Mouse (Mus musculus): ENCODE measurements around the gene Fam98a. TPM values are rescaled to one million over a fixed set of nuclear protein-coding genes. Genes with fewer than 3 reads are reported as not detected.

Gene Fam98a
- 48.0 and 48.5 TPM in 2 replicates for polyA plus RNA-seq (2012; rRNA removed)

DNA sequence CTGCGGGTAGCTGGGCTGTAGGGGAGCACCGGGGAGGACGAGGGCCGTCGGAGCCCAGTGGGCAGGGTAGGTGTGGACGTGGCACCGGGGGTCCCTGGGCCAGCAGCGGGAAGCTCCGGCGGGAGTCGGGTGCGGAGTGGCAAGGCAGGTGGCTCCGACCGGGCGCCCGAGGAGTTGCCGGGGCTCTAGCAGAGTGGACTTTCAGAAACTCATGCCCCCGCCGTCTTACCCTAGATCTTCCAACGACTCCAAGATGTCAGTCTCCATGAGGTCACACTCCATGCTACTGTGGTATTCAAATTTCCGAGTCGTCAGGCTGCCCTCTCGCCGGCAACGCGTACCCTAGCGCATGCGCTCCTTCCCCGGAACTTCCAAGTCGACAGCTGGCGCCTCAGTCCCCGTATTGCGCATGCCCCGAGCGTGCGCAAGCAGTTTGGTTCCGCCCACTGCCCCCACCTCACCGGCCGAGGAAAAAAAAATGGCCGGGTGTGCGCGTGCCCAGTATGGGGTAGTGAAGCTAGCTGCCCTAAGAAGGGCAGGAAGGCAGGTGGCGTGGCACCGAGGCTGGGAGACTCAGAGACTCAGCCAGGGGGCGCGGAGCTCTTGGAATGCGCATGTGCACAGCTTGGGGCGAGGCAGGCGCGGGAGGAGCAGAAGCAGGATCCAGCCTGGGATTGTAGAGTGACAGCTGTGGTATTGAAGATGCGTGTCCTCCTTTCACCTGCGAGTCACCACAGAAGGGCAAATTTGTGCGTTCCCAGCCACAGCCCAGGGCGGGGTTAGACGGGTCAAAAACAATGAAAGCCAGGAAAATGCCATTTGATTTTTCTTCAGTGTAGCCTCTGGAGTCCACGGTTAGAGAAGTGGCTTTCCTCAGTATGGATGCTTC is at the start of gene Fam98a:
Gene Fam98a (minus strand): TSS at position 435 of the 889 bp plus-strand sequence.
- peak; percentile 95 to 98 for DNase-seq (ENCODE audit: extremely low spot score in 1 of 2, low spot score in 1 of 2)

DNA sequence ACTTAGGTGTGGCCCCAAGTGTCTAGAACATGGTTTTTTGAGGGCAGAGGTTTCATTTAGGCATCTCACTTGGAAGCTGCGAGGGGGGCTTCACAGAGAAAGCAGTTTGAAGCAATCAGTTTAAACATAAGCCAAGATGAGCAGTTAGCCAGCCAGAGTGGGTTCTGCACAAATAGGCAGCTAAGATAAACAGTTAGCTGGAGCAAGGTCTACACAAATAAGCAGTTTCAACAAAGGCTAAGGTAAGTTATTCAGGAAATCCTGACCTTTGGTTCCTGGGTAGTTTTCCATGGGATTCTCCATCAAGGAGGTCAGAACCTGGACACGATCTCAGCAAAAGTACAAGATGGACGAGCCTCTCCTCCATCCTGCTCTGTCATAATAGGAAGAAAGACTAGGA is 46.9 kb upstream of the Fam98a start:
- DNase-seq (ENCODE audit: extremely low spot score in 1 of 2, low spot score in 1 of 2), result no peak

DNA sequence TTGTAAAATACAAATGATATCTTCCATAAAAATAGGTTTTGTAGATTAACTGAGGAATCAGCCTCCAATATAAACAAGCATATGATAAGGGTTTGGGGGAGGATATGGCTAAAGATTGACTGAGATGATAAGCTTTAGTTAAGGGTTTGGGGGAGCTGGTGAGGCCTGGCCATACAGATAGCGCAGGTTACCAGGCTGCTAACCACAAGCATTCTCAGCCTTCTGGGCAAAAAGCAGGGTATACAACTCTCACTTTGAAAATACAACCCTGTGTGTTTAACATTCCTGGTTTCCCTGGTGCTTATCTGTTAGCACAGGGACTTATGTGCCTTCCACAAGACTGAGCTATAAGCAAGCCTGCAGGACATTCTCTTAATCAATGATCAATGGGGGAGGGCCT is 31.0 kb upstream of the Fam98a start:
- DNase-seq (ENCODE audit: extremely low spot score in 1 of 2, low spot score in 1 of 2), result no peak

DNA sequence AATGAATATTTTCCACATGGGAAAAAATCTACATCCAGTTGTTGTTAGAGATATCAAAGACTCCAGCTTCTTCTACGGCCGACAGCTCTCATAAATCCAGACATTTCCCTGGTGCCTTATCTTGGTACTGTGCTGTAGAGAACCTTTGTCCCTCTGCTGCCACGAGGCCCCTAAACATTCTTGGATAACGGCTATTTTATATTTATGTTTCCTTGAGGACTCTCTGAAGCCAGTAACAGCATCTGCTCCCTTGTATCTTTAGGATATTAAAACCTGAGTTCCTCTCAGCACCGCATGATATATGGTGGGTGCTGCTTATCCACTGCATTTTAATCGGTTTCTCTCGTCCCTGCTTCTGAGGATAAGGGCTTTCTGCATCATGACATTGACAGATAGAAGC is 23.9 kb upstream of the Fam98a start:
- DNase-seq (ENCODE audit: extremely low spot score in 1 of 2, low spot score in 1 of 2), result no peak

DNA sequence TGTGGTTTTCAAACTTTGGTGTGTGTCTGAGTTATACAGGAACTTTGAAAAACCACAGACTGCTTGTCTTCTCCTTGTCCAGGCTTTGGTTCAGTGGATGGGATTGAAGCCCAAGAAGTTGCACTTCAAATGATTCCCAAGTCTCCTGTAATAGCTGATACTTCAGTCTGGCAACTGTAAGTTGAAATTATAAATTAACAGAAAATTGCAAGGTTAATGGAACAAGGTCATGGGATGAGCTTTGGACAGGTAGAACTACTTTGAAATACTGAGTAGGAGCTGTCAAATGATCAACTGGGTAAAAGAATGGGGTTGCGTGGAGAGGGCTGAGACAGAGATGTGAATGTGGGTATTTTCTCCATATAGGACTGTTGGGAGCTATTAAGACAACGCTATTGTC is 6.3 kb upstream of the Fam98a start:
- DNase-seq (ENCODE audit: extremely low spot score in 1 of 2, low spot score in 1 of 2), result no peak

DNA sequence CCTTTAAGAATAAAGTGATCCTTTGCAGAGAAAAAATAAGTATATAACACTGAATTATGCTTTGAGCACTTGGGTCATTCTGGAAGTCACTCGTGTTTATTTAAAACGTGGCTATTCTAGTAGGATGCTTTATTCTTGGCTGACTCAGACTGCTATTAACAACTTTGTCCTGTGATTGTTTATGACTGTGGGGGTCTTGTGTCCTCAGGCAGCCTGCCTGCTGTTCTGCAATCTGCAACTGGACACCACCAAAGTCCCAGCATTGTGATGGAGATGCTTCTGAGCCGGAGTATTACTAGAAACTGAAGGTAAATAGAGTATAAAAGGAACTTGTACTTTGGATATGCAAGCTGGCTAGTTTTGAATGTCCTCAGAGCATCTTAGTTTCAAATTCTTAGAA is 5.3 kb upstream of the Fam98a start:
- DNase-seq (ENCODE audit: extremely low spot score in 1 of 2, low spot score in 1 of 2), result no peak

DNA sequence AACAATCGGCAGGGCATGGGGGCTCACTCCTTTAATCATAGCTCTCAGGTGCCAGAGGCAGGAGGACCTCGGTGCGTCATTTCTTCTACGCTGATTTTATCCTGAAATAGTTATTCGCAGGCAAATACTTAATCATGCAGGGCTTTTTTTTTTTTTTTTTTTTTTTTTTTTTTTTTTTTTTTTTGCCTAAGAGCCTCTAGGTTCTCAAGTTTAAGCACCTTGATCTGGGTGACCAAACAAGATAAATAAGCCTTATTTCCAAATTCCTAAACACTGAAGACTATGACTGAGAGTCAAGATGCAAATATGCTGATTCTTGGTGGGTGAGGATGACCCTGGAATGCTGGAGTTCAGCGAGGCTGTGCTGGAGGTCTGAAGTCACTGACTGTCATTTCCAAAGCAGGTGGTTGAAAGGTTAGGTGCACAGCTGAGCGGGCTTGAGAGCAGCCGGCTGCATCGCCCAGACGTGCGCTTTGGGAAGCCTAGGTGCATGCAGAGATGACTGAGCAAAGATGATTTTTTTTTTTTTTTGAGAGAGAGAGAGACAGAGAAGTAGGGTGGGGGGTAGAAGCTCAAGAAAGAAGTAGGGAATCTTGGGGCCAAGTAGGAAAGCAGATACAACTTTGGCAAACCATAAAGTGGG is 854 bp downstream of the Fam98a start:
- no peak for DNase-seq (ENCODE audit: extremely low spot score in 1 of 2, low spot score in 1 of 2)

DNA sequence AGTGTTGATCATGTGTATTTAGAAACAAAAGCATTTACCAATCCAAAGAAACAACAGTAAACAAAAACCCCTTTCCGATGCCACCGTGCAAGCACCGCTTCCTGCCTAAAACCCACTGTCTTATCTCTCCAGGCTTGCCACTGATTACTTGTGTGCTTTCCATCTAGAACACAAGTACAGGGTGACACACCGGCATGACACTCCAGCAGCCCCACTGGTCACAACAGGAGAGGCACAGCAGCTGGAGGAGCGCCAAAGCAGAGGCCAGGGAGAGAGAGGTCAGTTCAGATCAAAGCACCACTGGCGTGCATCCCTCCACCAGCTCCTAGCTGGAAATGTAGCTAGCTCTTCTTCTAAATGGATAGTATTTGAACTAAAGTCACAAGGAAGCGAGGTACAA is 7.5 kb downstream of the Fam98a start:
- no peak for DNase-seq (ENCODE audit: extremely low spot score in 1 of 2, low spot score in 1 of 2)

DNA sequence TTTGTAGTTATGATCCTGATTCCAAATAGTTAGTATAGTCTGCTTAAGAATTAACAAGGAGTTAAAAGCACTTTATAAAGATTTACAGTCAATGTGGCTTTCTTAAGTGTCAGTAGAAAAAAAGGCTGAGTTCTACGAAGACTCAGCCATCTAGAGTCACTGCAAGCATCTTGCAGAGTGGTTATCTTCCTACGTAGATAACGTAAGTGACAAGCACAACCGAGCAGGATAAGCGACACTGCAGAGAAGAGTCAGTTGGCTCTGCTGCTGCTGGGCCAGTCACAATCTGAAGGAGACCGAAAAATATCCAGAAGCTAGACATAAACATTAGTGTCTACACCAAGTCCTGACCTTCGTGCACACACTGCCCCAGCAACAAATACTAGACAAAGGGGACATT is 8.3 kb downstream of the Fam98a start:
- no peak for DNase-seq (ENCODE audit: extremely low spot score in 1 of 2, low spot score in 1 of 2)

DNA sequence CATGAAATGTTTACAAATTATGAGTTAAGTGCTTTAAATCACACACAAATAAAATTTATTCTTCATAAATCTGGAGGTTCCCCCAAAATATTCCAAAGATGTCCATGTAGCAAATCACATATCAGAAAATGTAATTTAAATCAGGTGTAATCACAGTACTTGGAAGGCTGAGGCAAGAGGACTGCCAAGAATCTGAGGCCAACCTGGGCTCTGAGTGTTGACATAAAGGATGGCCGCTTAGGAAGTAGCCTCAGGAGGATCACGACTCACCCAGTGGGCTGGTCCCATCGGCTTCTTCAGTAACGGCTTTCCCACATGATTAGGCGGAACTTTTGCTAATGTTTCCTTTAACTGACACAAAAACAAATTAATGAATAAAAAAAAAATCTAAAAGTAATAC is 11.9 kb downstream of the Fam98a start:
- DNase-seq (ENCODE audit: extremely low spot score in 1 of 2, low spot score in 1 of 2), result no peak

DNA sequence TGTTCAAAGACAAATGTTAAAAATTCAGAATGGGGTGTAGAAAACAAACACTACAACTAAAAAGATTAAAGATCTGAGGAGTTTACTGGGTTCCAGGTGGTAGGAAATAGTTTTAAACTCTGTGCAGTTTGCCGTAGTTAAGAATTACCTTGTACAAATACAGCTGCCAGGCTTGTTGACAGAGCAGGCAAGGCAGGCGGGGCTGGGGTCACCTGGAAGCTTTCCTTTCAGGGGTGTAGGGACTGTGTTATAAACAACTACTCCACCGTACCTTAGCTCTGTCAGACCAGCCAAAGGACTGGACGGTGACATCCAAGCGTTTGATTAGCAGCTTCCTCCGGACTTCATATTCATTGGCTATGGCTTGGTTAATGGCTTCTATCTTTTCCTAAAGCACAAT is 12.6 kb downstream of the Fam98a start:
- DNase-seq (ENCODE audit: extremely low spot score in 1 of 2, low spot score in 1 of 2), result no peak

DNA sequence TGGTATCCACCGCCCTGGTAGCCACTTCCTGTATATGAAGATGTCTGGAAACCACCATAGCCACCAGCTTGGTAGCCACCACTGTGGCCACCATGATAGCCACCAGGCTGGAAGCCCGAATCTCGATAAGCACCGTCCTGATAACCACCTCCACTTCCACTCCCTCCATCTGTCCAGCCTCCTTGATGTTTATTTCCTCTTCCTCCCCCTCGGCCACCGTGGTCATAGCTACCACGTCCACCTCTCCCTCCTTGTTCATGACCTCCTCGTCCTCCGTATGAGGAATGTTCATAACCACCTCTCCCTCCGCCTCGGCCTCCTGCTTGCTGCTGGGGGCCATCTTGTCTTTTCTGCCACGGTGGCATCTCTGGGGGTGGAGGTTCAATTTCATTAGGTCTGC is 13.3 kb downstream of the Fam98a start:
- DNase-seq (ENCODE audit: extremely low spot score in 1 of 2, low spot score in 1 of 2), result no peak

DNA sequence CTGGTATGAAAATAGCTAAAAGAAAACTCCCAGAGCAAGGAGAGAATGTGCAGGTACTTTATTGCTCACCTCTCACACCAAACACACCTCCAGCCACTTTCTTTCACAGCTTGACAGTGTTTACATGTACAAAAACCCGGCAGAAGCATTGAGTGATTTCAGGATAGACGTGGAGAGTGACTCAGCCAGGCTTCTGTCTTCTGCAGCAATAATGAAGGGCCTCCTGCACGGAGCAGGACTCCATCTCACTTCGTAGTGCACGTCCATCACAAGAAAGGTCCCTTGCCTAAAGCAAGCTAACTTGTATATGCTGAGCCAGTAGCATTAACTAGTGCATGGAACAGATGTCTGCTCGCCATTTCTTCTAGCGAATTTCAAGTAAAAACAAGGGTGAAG is 14.7 kb downstream of the Fam98a start:
- no peak for DNase-seq (ENCODE audit: extremely low spot score in 1 of 2, low spot score in 1 of 2)

DNA sequence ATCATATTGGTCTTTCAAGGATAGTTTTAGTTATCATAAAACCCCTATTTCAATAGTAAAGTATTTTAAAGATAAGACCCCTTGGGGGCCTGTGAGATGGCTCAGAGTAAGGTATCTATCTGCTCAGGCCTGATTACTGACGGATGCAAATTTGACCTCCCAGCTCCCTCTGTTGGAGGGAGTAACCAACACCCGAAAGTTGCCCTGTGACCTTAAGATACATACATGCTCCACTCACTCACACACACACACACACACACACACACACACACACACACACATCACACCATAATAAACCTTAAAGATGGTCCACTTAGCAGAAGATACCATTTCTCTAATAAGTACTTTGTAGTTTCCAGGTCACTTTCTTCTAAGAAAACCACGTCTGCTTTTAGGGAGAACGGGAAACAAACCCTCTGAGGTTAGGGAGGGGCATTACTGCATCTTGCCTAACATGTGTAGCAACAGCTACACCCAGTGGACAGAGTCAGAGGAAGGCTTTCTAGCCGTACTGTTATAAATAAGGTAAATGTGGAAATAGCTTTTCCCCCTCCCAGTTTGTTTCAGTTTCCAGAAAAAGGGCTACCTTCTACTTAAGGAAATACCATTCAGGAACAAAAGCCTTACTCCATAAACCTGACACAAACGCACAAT is 15.2 kb downstream of the Fam98a start:
- peak; percentile 50 to 83 for DNase-seq (ENCODE audit: extremely low spot score in 1 of 2, low spot score in 1 of 2)

DNA sequence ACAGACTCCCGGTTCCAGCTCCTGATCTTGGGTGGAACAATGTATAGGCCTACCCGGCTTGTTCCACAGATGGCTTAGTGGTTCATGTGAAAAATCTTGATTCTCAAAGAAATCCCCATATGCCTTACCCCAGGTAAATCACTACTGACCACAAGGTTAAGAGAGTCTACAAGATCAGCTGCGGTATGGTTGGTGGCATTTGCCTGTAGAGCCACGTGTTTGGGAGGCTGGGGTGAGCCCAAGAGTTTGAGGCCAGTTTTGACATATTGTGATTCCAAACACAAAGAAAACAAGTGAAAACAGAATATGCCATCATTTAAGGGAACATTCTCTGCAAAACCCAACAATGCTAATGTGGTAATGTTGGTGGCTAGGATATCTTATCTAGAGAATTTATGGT is 16.1 kb downstream of the Fam98a start:
- no peak for DNase-seq (ENCODE audit: extremely low spot score in 1 of 2, low spot score in 1 of 2)

DNA sequence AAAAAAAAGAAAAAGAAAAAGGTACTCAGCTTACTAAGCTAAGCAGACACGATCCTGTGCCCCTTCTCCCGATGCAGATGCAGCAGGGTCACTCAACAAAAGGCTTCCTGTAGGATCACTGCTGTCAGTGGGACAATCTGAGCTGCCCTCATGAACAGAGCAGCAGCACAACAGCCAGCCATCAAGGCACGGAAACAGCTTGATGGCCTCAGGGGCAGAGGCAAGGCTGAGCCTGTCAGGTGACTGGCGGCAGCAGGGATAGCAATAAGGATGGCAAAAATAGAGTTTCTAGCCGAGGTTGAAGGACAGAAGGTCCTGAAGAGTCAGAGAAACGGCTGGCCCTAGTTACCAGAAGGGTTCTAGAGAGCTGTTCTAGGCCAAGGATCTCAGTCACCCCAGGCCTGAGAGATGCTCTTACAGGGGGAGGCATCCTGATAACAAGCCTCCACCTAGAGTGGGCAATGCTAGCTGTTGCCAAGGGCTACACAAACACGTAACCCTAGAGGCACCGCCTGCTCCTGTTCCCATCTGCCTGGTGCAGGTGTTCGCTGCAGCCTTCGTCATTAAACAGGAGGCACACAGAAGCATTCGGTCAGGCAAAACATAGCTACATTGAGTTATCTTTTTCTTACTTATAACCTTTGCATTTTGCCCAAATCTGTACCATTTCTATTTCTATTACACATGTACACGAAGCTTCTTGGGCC is 17.3 kb downstream of the Fam98a start:
- DNase-seq (ENCODE audit: extremely low spot score in 1 of 2, low spot score in 1 of 2), result no peak

DNA sequence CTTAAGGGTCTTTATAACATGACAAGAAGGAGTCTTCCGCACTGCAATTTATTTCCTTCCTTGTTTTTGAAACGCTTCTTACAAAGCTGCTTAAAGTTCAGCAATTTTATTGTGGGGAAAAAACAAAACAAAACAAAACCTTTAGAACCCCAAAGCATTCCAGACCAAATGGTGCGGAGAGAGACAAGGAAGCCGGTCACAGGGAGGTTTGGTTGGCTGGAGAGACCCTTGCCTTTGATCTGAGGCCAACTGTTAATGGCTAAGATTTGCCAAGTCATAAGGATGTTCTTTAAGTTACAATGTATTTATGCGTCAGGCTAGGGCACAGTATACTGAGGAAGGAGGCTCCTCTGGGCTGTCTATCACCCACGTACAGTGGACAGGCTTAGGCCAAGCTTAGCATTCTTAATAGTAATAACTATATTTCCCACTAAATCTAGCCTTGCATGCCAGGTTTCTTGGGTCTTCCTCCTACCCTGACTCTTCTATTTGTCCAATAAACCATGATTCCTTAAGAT is 19.2 kb downstream of the Fam98a start:
- DNase-seq (ENCODE audit: extremely low spot score in 1 of 2, low spot score in 1 of 2), result no peak

DNA sequence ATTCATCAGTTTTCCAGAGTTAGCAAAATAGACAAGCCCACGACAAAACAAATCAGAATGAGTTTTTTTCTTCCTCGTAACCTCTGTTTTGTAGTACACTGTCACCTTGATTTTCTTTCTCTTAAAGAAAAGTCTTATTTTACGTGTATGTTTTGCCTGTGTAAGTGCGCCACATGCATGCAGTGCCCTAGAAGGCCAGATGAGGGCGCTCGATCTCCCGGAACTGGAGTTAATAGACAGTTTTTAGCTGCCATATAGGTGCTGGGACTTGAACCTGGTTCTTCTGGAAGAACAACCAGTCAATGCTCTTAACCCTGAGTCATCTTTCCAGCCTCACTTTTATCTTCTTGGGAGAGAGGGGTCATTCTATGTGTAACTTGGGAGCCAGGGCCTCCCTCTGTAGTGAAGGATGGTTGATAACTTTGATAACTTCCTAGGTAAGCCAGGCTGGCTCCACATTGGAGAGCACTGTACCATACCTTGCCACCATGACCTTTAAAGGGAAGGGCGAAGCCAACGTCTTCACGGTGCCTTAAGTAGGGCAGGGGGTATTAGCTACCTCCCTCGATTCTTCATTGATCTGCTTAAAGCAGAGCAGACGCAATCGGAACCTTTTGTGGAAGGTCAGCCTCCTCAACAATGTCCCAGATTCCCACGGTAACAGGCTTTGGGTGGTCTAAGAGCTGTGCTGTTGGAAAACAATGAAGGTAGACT is 22.4 kb downstream of the Fam98a start:
- DNase-seq (ENCODE audit: extremely low spot score in 1 of 2, low spot score in 1 of 2), result no peak

DNA sequence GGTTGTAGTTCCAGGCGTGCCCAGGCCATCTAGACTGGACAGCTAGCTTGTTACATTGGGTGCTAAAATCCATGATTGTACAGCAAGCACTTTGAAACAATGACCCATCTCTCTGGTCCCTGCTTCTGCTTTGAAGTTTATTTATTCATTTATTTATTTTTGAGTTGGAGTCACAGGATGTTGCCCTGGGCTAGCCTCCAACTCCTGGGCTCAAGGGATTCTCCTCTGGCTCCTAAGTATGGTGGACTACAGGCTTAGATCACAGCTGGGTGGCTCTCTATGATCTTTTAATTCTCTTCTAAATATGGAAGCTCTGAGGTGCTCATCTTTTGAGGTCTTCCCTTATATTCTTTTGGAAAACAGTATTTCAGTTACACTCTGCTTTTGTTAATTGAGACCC is 25.3 kb downstream of the Fam98a start:
- DNase-seq (ENCODE audit: extremely low spot score in 1 of 2, low spot score in 1 of 2), result no peak

DNA sequence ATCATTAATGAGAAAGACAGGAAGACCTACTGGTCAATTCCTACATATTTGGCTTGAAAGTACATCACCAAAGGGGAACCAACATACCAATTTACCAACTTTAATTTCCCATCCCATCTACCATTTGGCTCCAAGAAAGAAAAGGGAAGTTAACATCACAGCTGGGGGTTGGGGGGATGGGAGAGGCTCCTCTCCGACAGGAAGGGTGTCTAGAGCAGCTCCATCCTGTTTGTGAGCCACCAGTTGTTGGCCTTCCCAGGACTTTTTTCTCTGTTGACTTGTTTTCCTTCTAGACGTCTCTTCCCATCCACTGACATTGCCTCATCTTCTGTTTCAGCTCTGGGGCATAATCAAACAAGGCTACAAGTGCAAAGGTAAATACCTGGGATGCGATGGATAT is 27.9 kb downstream of the Fam98a start:
- no peak for DNase-seq (ENCODE audit: extremely low spot score in 1 of 2, low spot score in 1 of 2)
